Mouse (Mus musculus) adrenal gland, postnatal 36 days (tissue): ENCODE results near the gene Ola1. TPM values are rescaled to one million over a fixed set of nuclear protein-coding genes. Genes with fewer than 3 reads are reported as not detected.

Source experiments
- DNase-seq, 2 experiments: peaks; one replicate each; pipeline ENCODE4 v3.0.0; 2021; ENCODE audit warnings: mixed read lengths in 1 of 2
- total RNA-seq, 2 experiments: library from RNA; stranded (reverse); gene quantifications; 2 replicates each; pipeline ENCODE4 v1.2.3; 2021

Ola1 gene
- total RNA-seq, 2 experiments from 2014 or later: 52.4 to 57.9 TPM

GRCm38 (mm10) chr2:73150526-73150925 is 68.2 kb downstream of the Ola1 start:
- no peak for DNase-seq

GRCm38 (mm10) chr2:73146111-73146510 is 72.6 kb downstream of the Ola1 start:
- no peak for DNase-seq

- DNase-seq: no peak
These were observed 75.0 kb downstream of the Ola1 start for GRCm38 (mm10) chr2:73143732-73144131.

GRCm38 (mm10) chr2:73142832-73143470 is 75.8 kb downstream of the Ola1 start:
- no peak for DNase-seq

GRCm38 (mm10) chr2:73132897-73133296 is 85.8 kb downstream of the Ola1 start:
- no peak for DNase-seq

- no peak for DNase-seq
These were observed 91.0 kb downstream of the Ola1 start for GRCm38 (mm10) chr2:73127686-73128085.

- DNase-seq: no peak
These were observed 99.9 kb downstream of the Ola1 start for GRCm38 (mm10) chr2:73118781-73119180.

- DNase-seq: no peak
These were observed 111.6 kb downstream of the Ola1 start for GRCm38 (mm10) chr2:73107089-73107488.

- no peak for DNase-seq
These were observed 122.2 kb downstream of the Ola1 start for GRCm38 (mm10) chr2:73096491-73096890.

- no peak for DNase-seq
These were observed 123.4 kb downstream of the Ola1 start for GRCm38 (mm10) chr2:73095300-73095699.

GRCm38 (mm10) chr2:73093032-73093431 is 125.7 kb downstream of the Ola1 start:
- no peak for DNase-seq

GRCm38 (mm10) chr2:73091302-73091701 is 127.4 kb downstream of the Ola1 start:
- no peak for DNase-seq

GRCm38 (mm10) chr2:73087641-73088040 is 131.1 kb downstream of the Ola1 start:
- DNase-seq: no peak

- no peak for DNase-seq
These were observed 132.9 kb downstream of the Ola1 start for GRCm38 (mm10) chr2:73085669-73086304.

GRCm38 (mm10) chr2:73082476-73082875 is 136.2 kb downstream of the Ola1 start:
- DNase-seq: no peak

- no peak for DNase-seq
These were observed 136.9 kb downstream of the Ola1 start for GRCm38 (mm10) chr2:73081861-73082260.

GRCm38 (mm10) chr2:73080084-73080483 is 138.6 kb downstream of the Ola1 start:
- no peak for DNase-seq

- no peak for DNase-seq
These were observed 139.4 kb downstream of the Ola1 start for GRCm38 (mm10) chr2:73079311-73079710.

GRCm38 (mm10) chr2:73073811-73074472 is 144.8 kb downstream of the Ola1 start:
- no peak for DNase-seq

GRCm38 (mm10) chr2:73071201-73071600 is 147.5 kb downstream of the Ola1 start:
- DNase-seq: peak in 1 of 2 experiments; percentile 37

- no peak for DNase-seq
These were observed 148.2 kb downstream of the Ola1 start for GRCm38 (mm10) chr2:73070449-73071076.

GRCm38 (mm10) chr2:73069223-73069825 is 149.4 kb downstream of the Ola1 start:
- DNase-seq: no peak
